Mouse (Mus musculus) hindbrain, embryonic 16.5 days (tissue): ENCODE measurements around the gene B3gat3. TPM values are rescaled to one million over a fixed set of nuclear protein-coding genes. Genes with fewer than 3 reads are reported as not detected.
"Not testable (repeated sequence)": the region's sequence is repeated elsewhere in the genome, so short reads cannot be mapped to it uniquely, and the experiment has no call there.

Experiments used
- ATAC-seq: fragments of 200-750 bp; cut with Nextera tagmentation; 2 replicates; pipeline ENCODE4 v1.8.0; 2017; ENCODE audit warnings: moderate TSS enrichment, moderate library complexity
- H3K27ac ChIP-seq: fragments of 300-500 bp; sonication (generic); 2 replicates; pipeline ENCODE4 v1.5.1; 2014; ENCODE audit warnings: low read depth, mild to moderate bottlenecking, control low read depth, low read length, moderate library complexity
- H3K27me3 ChIP-seq: fragments of 300-500 bp; sonication (generic); replicated peaks from 2 replicates; pipeline ENCODE4 v1.6.1; 2014; ENCODE audit warnings: low read length; ENCODE audit not compliant: control insufficient read depth, insufficient read depth
- H3K36me3 ChIP-seq: fragments of 300-500 bp; sonication (generic); 2 replicates; pipeline ENCODE4 v1.6.1; 2014; ENCODE audit warnings: mild to moderate bottlenecking, low read length, moderate library complexity, mixed read lengths; ENCODE audit not compliant: control insufficient read depth, insufficient read depth
- H3K4me1 ChIP-seq: fragments of 300-500 bp; sonication (generic); 2 replicates; pipeline ENCODE4 v1.6.1; 2014; ENCODE audit warnings: low read depth, low read length; ENCODE audit not compliant: control insufficient read depth, insufficient read depth
- H3K4me2 ChIP-seq: fragments of 300-500 bp; sonication (generic); 2 replicates; pipeline ENCODE4 v1.6.1; 2014; ENCODE audit warnings: mild to moderate bottlenecking, low read length, control low read depth, moderate library complexity
- H3K4me3 ChIP-seq: fragments of 300-500 bp; sonication (generic); 2 replicates; pipeline ENCODE4 v1.5.1; 2014; ENCODE audit warnings: mild to moderate bottlenecking, low read length, control low read depth, moderate library complexity
- H3K9ac ChIP-seq: fragments of 300-500 bp; sonication (generic); 2 replicates; pipeline ENCODE4 v1.6.1; 2014; ENCODE audit warnings: low read depth, mild to moderate bottlenecking, control low read depth, low read length, moderate library complexity
- H3K9me3 ChIP-seq: fragments of 300-500 bp; sonication (generic); 2 replicates; pipeline ENCODE4 v1.6.1; 2014; ENCODE audit warnings: mild to moderate bottlenecking, low read length, moderate library complexity; ENCODE audit not compliant: control insufficient read depth
- WGBS: fragments of 180-500 bp; shearing (Covaris S2); extraction: QIAGEN DNeasy Blood & Tissue Kit; methylation state at CpG from one replicate; pipeline ENCODE4 v1.1.7; 2014; 5-methylcytosine and 5-hydroxymethylcytosine counted together
- polyA plus RNA-seq: library from polyadenylated mRNA; unstranded; fragments of >200 nt; fragmentation: Nextera tagmentation; extraction: Ambion mirVana; gene quantifications from 2 replicates; pipeline ENCODE4 v1.2.1, GENCODE M21; 2015

The B3gat3 gene
- polyA plus RNA-seq, 1 experiment from 2014 or later, result 99.5 TPM

GRCm38 (mm10) chr19:8897211-8897864 is 22.8 kb upstream of the B3gat3 start:
- Histone ChIP-seq H3K4me2 (peak overlapping the region; percentile 64), H3K4me3 (peak overlapping the region; percentile 70), H3K36me3 (peaks cover 10% of the 10 kb centered on the region), H3K9ac (peak overlapping the region; percentile 61), H3K4me1 (peaks cover 25% of the 10 kb centered on the region), H3K27ac (peak overlapping the region; percentile 57)
- H3K27me3 ChIP-seq, H3K9me3 ChIP-seq: not testable (repeated sequence)
- peak; percentile 50 for ATAC-seq
- 17% methylated on average over 21 of the region's 21 CpGs for WGBS

- Histone ChIP-seq H3K4me3 (peak within 1 kb of the TSS; percentile 70), H3K9me3 (no peaks in the 10 kb centered on the region), H3K36me3 (peaks cover 12% of the 10 kb centered on the region), H3K27ac (peak within 1 kb of the TSS; percentile 91), H3K4me1 (peaks cover 24% of the 10 kb centered on the region), H3K9ac (peak within 1 kb of the TSS; percentile 93), H3K4me2 (peak within 1 kb of the TSS; percentile 74), H3K27me3 (no peaks in the 10 kb centered on the region)
- WGBS, result under 1% methylated on average over 52 of the region's 53 CpGs
- peak; percentile 99 for ATAC-seq
Observed at GRCm38 (mm10) chr19:8897865-8898495, 22.2 kb upstream of the B3gat3 start, which contains the start of gene Ganab. Gene Ganab, plus strand, starts transcription at chr19:8898071.

- Histone ChIP-seq H3K27me3 (no peaks in the 10 kb centered on the region), H3K4me3 (peak overlapping the region; percentile 70), H3K9me3 (no peaks in the 10 kb centered on the region), H3K4me1 (peaks cover 21% of the 10 kb centered on the region), H3K36me3 (peaks cover 12% of the 10 kb centered on the region), H3K4me2 (peak overlapping the region; percentile 74), H3K27ac (peak overlapping the region; percentile 91), H3K9ac (peak overlapping the region; percentile 93)
- ATAC-seq, result no peak
- 14% methylated on average over 13 of the region's 13 CpGs for WGBS
Observed at GRCm38 (mm10) chr19:8898576-8898975, 21.6 kb upstream of the B3gat3 start.

GRCm38 (mm10) chr19:8899079-8899478 is 21.1 kb upstream of the B3gat3 start:
- Histone ChIP-seq H3K4me2 (peak overlapping the region; percentile 74), H3K27ac (no peak overlapping the region), H3K4me1 (peaks cover 17% of the 10 kb centered on the region), H3K4me3 (peak overlapping the region; percentile 70), H3K27me3 (no peaks in the 10 kb centered on the region), H3K36me3 (peaks cover 12% of the 10 kb centered on the region), H3K9ac (peak overlapping the region; percentile 93; the same call in 1 of the 2 replicates), H3K9me3 (no peaks in the 10 kb centered on the region)
- ATAC-seq, result no peak
- 56% methylated on average over 3 of the region's 3 CpGs for WGBS

GRCm38 (mm10) chr19:8903412-8903811 is 16.8 kb upstream of the B3gat3 start:
- peaks cover 22% of the 10 kb centered on the region for H3K36me3 ChIP-seq
- no peak overlapping the region for H3K27ac ChIP-seq
- H3K9ac ChIP-seq, result no peak overlapping the region
- peaks cover 9% of the 10 kb centered on the region for H3K4me1 ChIP-seq
- no peaks in the 10 kb centered on the region for H3K27me3 ChIP-seq
- 95% methylated on average over 5 of the region's 5 CpGs for WGBS
- no peaks in the 10 kb centered on the region for H3K9me3 ChIP-seq
- H3K4me2 ChIP-seq, result no peak overlapping the region
- ATAC-seq, result no peak
- H3K4me3 ChIP-seq, result no peak overlapping the region

- Histone ChIP-seq H3K36me3 (peaks cover 58% of the 10 kb centered on the region), H3K9me3 (no peaks in the 10 kb centered on the region), H3K4me3 (no peak overlapping the region), H3K27ac (no peak overlapping the region), H3K4me2 (no peak overlapping the region), H3K9ac (no peak overlapping the region), H3K4me1 (no peaks in the 10 kb centered on the region), H3K27me3 (no peaks in the 10 kb centered on the region)
- ATAC-seq, result no peak
- 93% methylated on average over 6 of the region's 6 CpGs for WGBS
Observed at GRCm38 (mm10) chr19:8908531-8908930, 11.6 kb upstream of the B3gat3 start.

- Histone ChIP-seq H3K4me2 (no peak overlapping the region), H3K27ac (no peak overlapping the region), H3K4me3 (no peak overlapping the region), H3K9me3 (no peaks in the 10 kb centered on the region), H3K4me1 (no peaks in the 10 kb centered on the region), H3K9ac (no peak overlapping the region), H3K36me3 (peaks cover 76% of the 10 kb centered on the region), H3K27me3 (no peaks in the 10 kb centered on the region)
- ATAC-seq, result no peak
- 93% methylated on average over 5 of the region's 5 CpGs for WGBS
Observed at GRCm38 (mm10) chr19:8911810-8912209, 8.4 kb upstream of the B3gat3 start.

GRCm38 (mm10) chr19:8914212-8914611 is 6.0 kb upstream of the B3gat3 start:
- WGBS, result 100% methylated on average over 3 of the region's 3 CpGs
- no peaks in the 10 kb centered on the region for H3K4me1 ChIP-seq
- H3K9me3 ChIP-seq, result no peaks in the 10 kb centered on the region

GRCm38 (mm10) chr19:8919000-8919399 is 1.2 kb upstream of the B3gat3 start:
- peaks cover 9% of the 10 kb centered on the region for H3K4me1 ChIP-seq
- H3K4me2 ChIP-seq, result no peak overlapping the region
- no peaks in the 10 kb centered on the region for H3K27me3 ChIP-seq
- H3K27ac ChIP-seq, result no peak overlapping the region
- peaks cover 23% of the 10 kb centered on the region for H3K36me3 ChIP-seq
- H3K9ac ChIP-seq, result no peak overlapping the region
- H3K4me3 ChIP-seq, result no peak overlapping the region
- ATAC-seq, result no peak
- H3K9me3 ChIP-seq, result no peaks in the 10 kb centered on the region
- WGBS, result 95% methylated on average over 3 of the region's 3 CpGs

More at GRCm38 (mm10) chr19:8914212-8914611, 6.0 kb upstream of the B3gat3 start:
- no peak for ATAC-seq
- Histone ChIP-seq H3K27me3 (no peaks in the 10 kb centered on the region), H3K4me2 (no peak overlapping the region), H3K9ac (no peak overlapping the region), H3K36me3 (peaks cover 57% of the 10 kb centered on the region), H3K4me3 (no peak overlapping the region), H3K27ac (no peak overlapping the region)
